22 mouse cellular contexts compared by ENCODE assay signal in genomic region chr11:60143086-60143485, GRCm38 (mm10). TPM values are rescaled to one million over a fixed set of nuclear protein-coding genes. Genes with fewer than 3 reads are reported as not detected.
A peak's percentile ranks its signal among the peaks of the same experiment; 100 is the strongest.
DNase-seq lines count a peak whose midpoint lies in the region; ATAC-seq and TF ChIP-seq lines count a peak whose summit lies in the region.
"Had no signal": no experiment of that assay in that cellular context is flagged by ENCODE, and none has a peak within 500 bp of the region (broad histone marks: within the 10 kb centered on the region; RNA-seq: fewer than 3 reads in every experiment).

No protein-coding gene starts in this region.

- WGBS in hindbrain, embryonic 14.5 days = 85% methylated on average over 4 of the region's 4 CpGs
- 84% methylated on average over 4 of the region's 4 CpGs for WGBS in hindbrain, embryonic 12.5 days
- 77% methylated on average over 4 of the region's 4 CpGs for WGBS in neural tube, embryonic 13.5 days
- 75% methylated on average over 4 of the region's 4 CpGs for WGBS in forebrain, postnatal 0 days

- no peak overlapping the region for H3K4me3 ChIP-seq in hindbrain, embryonic 14.5 days (replicated peaks; ENCODE audit: low read length)
- H3K4me3 ChIP-seq in hindbrain, embryonic 12.5 days = no peak overlapping the region
- no peak overlapping the region for H3K4me3 ChIP-seq in neural tube, embryonic 13.5 days
- no peak overlapping the region for H3K4me3 ChIP-seq in forebrain, postnatal 0 days (ENCODE audit: low read depth, low read length)
- H3K4me3 ChIP-seq: embryonic facial prominence, embryonic 12.5 days; erythroblast, embryonic 14.5 days; stomach, embryonic 15.5 days had no signal

- no peaks in the 10 kb centered on the region for H3K27me3 ChIP-seq in hindbrain, embryonic 14.5 days (ENCODE audit: control insufficient read depth, insufficient read depth, low read length)
- H3K27me3 ChIP-seq in hindbrain, embryonic 12.5 days = no peaks in the 10 kb centered on the region
- no peaks in the 10 kb centered on the region for H3K27me3 ChIP-seq in neural tube, embryonic 13.5 days
- no peaks in the 10 kb centered on the region for H3K27me3 ChIP-seq in forebrain, postnatal 0 days (ENCODE audit: insufficient read depth, low read length)
- H3K27me3 ChIP-seq: embryonic facial prominence, embryonic 12.5 days; Patski; stomach, embryonic 15.5 days had no signal

- H3K36me3 ChIP-seq in hindbrain, embryonic 14.5 days (replicated peaks; ENCODE audit: control insufficient read depth, insufficient read depth) = peaks cover 31% of the 10 kb centered on the region
- H3K36me3 ChIP-seq in hindbrain, embryonic 12.5 days = peaks cover 32% of the 10 kb centered on the region
- H3K36me3 ChIP-seq in neural tube, embryonic 13.5 days = peaks cover 42% of the 10 kb centered on the region
- peaks cover 28% of the 10 kb centered on the region for H3K36me3 ChIP-seq in forebrain, postnatal 0 days (ENCODE audit: insufficient read depth)
- H3K36me3 ChIP-seq: stomach, embryonic 15.5 days had no signal

- TF ChIP-seq CTCF in forebrain, postnatal 0 days (IDR thresholded peaks at IDR 0.05; ENCODE audit: low read depth) = no peak

- DNase-seq in hindbrain, embryonic 14.5 days (ENCODE audit: low spot score) = no peak
- no peak for DNase-seq in neural tube, embryonic 10.5 days (ENCODE audit: extremely low spot score, low spot score)
- DNase-seq in forebrain, postnatal 0 days = no peak
- DNase-seq in thymus, postnatal 36 days = no peak
- no peak for DNase-seq in retina, postnatal 1 day
- DNase-seq: adrenal gland, postnatal 10 days; cerebellum, adult 11 months; cerebellum, postnatal 10 days; gastrocnemius, postnatal 25 days; heart, postnatal 14 days; kidney, adult 11 months; lung, postnatal 10 days; thymus, adult 18-20 months had no signal

- H3K9ac ChIP-seq in hindbrain, embryonic 14.5 days = 0 out of 2 replicates have a peak overlapping the region, but pooled peaks have one; percentile 68
- H3K9ac ChIP-seq in hindbrain, embryonic 12.5 days = no peak overlapping the region
- H3K9ac ChIP-seq in neural tube, embryonic 13.5 days = no peak overlapping the region
- no peak overlapping the region for H3K9ac ChIP-seq in forebrain, postnatal 0 days
- H3K9ac ChIP-seq: stomach, embryonic 15.5 days had no signal

- H3K9me3 ChIP-seq in hindbrain, embryonic 14.5 days (ENCODE audit: control insufficient read depth, low read length) = no peaks in the 10 kb centered on the region
- no peaks in the 10 kb centered on the region for H3K9me3 ChIP-seq in hindbrain, embryonic 12.5 days (replicated peaks)
- no peaks in the 10 kb centered on the region for H3K9me3 ChIP-seq in neural tube, embryonic 13.5 days
- no peaks in the 10 kb centered on the region for H3K9me3 ChIP-seq in forebrain, postnatal 0 days (ENCODE audit: low read length)
- H3K9me3 ChIP-seq: embryonic facial prominence, embryonic 12.5 days; stomach, embryonic 15.5 days had no signal

- H3K4me1 ChIP-seq in hindbrain, embryonic 14.5 days (replicated peaks; ENCODE audit: control insufficient read depth, insufficient read depth, low read length) = peaks cover 58% of the 10 kb centered on the region
- peaks cover 71% of the 10 kb centered on the region for H3K4me1 ChIP-seq in hindbrain, embryonic 12.5 days
- H3K4me1 ChIP-seq in neural tube, embryonic 13.5 days (replicated peaks) = peaks cover 84% of the 10 kb centered on the region
- peaks cover 25% of the 10 kb centered on the region for H3K4me1 ChIP-seq in forebrain, postnatal 0 days (ENCODE audit: insufficient read depth)

- H3K4me2 ChIP-seq in hindbrain, embryonic 14.5 days (replicated peaks) = peak overlapping the region; percentile 87; the same call in 1 of the 2 replicates
- no peak overlapping the region for H3K4me2 ChIP-seq in hindbrain, embryonic 12.5 days (replicated peaks)
- peak overlapping the region; percentile 87 for H3K4me2 ChIP-seq in neural tube, embryonic 13.5 days
- H3K4me2 ChIP-seq in forebrain, postnatal 0 days (ENCODE audit: low read depth) = peak overlapping the region; percentile 85; the same call in 1 of the 2 replicates
- H3K4me2 ChIP-seq: embryonic facial prominence, embryonic 12.5 days; heart, embryonic 11.5 days; stomach, embryonic 15.5 days had no signal

- no peak overlapping the region for H3K27ac ChIP-seq in hindbrain, embryonic 14.5 days
- no peak overlapping the region for H3K27ac ChIP-seq in hindbrain, embryonic 12.5 days
- H3K27ac ChIP-seq in neural tube, embryonic 13.5 days (replicated peaks) = no peak overlapping the region
- H3K27ac ChIP-seq in forebrain, postnatal 0 days (ENCODE audit: low read depth, low read length) = no peak overlapping the region
- H3K27ac ChIP-seq: embryonic facial prominence, embryonic 12.5 days; kidney, postnatal 0 days; stomach, embryonic 15.5 days had no signal

- no peak for ATAC-seq in hindbrain, embryonic 14.5 days (ENCODE audit: low FRiP score)
- ATAC-seq in hindbrain, embryonic 12.5 days (ENCODE audit: low FRiP score) = no peak
- ATAC-seq in neural tube, embryonic 13.5 days (ENCODE audit: low read depth) = no peak
- no peak for ATAC-seq in forebrain, postnatal 0 days
- ATAC-seq: CD4-positive, CD25-positive, alpha-beta regulatory T cell, adult 4 months; Patski had no signal

RNA-seq across cellular contexts. Expression of gene Rai1, which starts 38.3 kb away (rescaled TPM):
- polyA plus RNA-seq in hindbrain, embryonic 14.5 days (2014; fragmentation: Nextera tagmentation; extraction: Ambion mirVana) = 34.1 and 39.1 TPM in 2 replicates
- 40.2 and 43.0 TPM in 2 replicates for polyA plus RNA-seq in hindbrain, embryonic 12.5 days (2016; fragmentation: Nextera tagmentation; extraction: Ambion mirVana)
- 29.9 and 30.0 TPM in 2 replicates for polyA plus RNA-seq in neural tube, embryonic 13.5 days (2015; fragmentation: Nextera tagmentation; extraction: Ambion mirVana)
- 50.9 and 60.7 TPM in 2 replicates for total RNA-seq in forebrain, postnatal 0 days (2014; rRNA removed)
- polyA plus RNA-seq in forebrain, postnatal 0 days (2015; fragmentation: Nextera tagmentation; extraction: Ambion mirVana) = 16.6 and 21.2 TPM in 2 replicates
